Mouse (Mus musculus): ENCODE results near the gene Gm14147.
"Not testable (repeated sequence)": the region's sequence is repeated elsewhere in the genome, so short reads cannot be mapped to it uniquely, and the experiment has no call there.

Gene Gm14147

GRCm38 (mm10) chr2:151097945-151098344, at the start of gene Gm14147:
Gene Gm14147, plus strand, starts transcription at chr2:151098245.
- DNase-seq (ENCODE audit: low spot score in 2 of 2) = not testable (repeated sequence)

GRCm38 (mm10) chr2:151056637-151057036, 41.4 kb upstream of the Gm14147 start:
- DNase-seq (ENCODE audit: low spot score in 2 of 2) = no peak

- DNase-seq (ENCODE audit: low spot score in 2 of 2) = not testable (repeated sequence)
These were observed 5.8 kb upstream of the Gm14147 start, which contains the start of gene Gm14151 for GRCm38 (mm10) chr2:151092250-151092649. Gene Gm14151, minus strand, starts transcription at chr2:151092350.
